Mouse (Mus musculus): Measurements from ENCODE around the gene Pcdh15. TPM values are rescaled to one million over a fixed set of nuclear protein-coding genes. Genes with fewer than 3 reads are reported as not detected.

Gene Pcdh15
- polyA plus RNA-seq, 1 experiment from 2014 or later = 0.07 TPM

DNA sequence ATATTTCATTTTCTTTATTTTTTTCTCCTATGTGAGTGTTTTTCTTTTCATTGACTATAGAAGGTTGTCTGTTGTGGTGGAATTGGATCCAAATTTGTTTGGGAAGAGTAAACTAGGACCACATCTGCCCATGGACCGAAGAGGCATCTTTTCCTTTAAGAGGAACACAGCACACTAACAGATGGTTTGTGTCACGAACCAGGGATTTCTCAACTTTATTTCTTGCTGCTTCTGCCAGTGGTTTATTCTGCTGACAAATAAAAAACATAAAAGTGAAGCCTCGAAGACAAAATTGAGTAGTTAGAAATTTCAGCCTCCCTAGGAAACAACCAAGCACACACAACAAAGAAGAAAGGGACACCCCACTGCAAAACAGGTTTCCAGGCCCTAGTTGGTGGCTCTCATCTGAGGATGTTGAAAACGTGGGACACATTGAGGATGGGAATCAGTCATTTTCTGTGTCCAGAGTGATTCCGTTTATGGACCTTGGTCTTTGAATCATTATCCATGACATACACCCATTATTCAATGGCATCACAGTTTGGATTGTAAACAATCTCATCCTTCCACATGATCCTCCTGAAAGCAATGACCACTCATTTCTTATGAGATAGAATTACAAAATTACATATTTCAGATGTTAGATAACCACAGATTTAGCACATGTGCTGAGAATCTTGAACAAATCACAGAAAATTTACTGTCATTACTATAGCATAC lies 1206.5 kb downstream of the Pcdh15 start:
- H3K27me3 ChIP-seq (ENCODE audit: control insufficient read depth, insufficient read depth, low read depth, low read length) = no peaks in the 10 kb centered on the region
- H3K36me3 ChIP-seq (ENCODE audit: control insufficient read depth, insufficient read depth) = no peaks in the 10 kb centered on the region
- no peak overlapping the region for H3K27ac ChIP-seq (ENCODE audit: low read length)
- no peak overlapping the region for H3K4me3 ChIP-seq (ENCODE audit: low read depth, low read length)
- ATAC-seq (ENCODE audit: low read depth) = no peak
- no peak overlapping the region for H3K4me2 ChIP-seq (ENCODE audit: low read depth, low read length)
- no peaks in the 10 kb centered on the region for H3K9me3 ChIP-seq (replicated peaks; ENCODE audit: control insufficient read depth, low read length)
- no peak overlapping the region for H3K9ac ChIP-seq (ENCODE audit: low read depth, low read length)
- H3K4me1 ChIP-seq (ENCODE audit: control insufficient read depth, low read depth, low read length) = no peaks in the 10 kb centered on the region
- 45% methylated on average over 5 of the region's 5 CpGs for WGBS (ENCODE audit: insufficient replicate concordance)

- Histone ChIP-seq H3K9me3 (replicated peaks; ENCODE audit: control insufficient read depth, low read length) (no peaks in the 10 kb centered on the region), H3K4me2 (ENCODE audit: low read depth, low read length) (no peak overlapping the region), H3K9ac (ENCODE audit: low read depth, low read length) (no peak overlapping the region), H3K4me3 (ENCODE audit: low read depth, low read length) (no peak overlapping the region), H3K36me3 (ENCODE audit: control insufficient read depth, insufficient read depth) (no peaks in the 10 kb centered on the region), H3K4me1 (ENCODE audit: control insufficient read depth, low read depth, low read length) (no peaks in the 10 kb centered on the region), H3K27me3 (ENCODE audit: control insufficient read depth, insufficient read depth, low read depth, low read length) (no peaks in the 10 kb centered on the region), H3K27ac (ENCODE audit: low read length) (no peak overlapping the region)
- no peak for ATAC-seq (ENCODE audit: low read depth)
- 43% methylated on average over 3 of the region's 3 CpGs for WGBS (ENCODE audit: insufficient replicate concordance)
Observed at GRCm38 (mm10) chr10:74307035-74307434, 1207.9 kb downstream of the Pcdh15 start.

DNA sequence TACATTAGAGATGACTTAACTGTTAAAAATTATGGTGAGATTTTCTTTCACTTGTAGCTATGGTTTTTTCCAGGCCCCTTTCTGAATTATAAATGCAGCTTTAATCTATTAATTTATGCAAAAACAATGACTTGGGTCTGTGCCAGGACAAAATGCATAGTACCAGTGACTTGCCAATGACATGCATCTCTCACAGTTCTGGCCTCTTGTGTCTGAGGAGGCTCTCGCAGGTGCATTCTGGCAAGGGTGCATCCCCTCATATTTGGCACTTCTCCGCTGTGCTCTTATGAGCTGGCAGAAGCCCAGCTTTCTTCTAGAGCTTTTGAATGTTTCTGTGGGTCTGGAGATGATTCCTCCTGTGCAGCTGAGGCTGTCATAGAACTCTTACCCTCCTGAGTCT lies 1216.9 kb downstream of the Pcdh15 start:
- Histone ChIP-seq H3K27me3 (ENCODE audit: control insufficient read depth, insufficient read depth, low read depth, low read length) (no peaks in the 10 kb centered on the region), H3K9ac (ENCODE audit: low read depth, low read length) (no peak overlapping the region), H3K36me3 (ENCODE audit: control insufficient read depth, insufficient read depth) (no peaks in the 10 kb centered on the region), H3K4me1 (ENCODE audit: control insufficient read depth, low read depth, low read length) (no peaks in the 10 kb centered on the region), H3K4me3 (ENCODE audit: low read depth, low read length) (no peak overlapping the region), H3K27ac (ENCODE audit: low read length) (no peak overlapping the region), H3K4me2 (ENCODE audit: low read depth, low read length) (no peak overlapping the region), H3K9me3 (replicated peaks; ENCODE audit: control insufficient read depth, low read length) (no peaks in the 10 kb centered on the region)
- ATAC-seq (ENCODE audit: low read depth) = no peak
- WGBS (ENCODE audit: insufficient replicate concordance) = 70% methylated on average over 2 of the region's 2 CpGs

DNA sequence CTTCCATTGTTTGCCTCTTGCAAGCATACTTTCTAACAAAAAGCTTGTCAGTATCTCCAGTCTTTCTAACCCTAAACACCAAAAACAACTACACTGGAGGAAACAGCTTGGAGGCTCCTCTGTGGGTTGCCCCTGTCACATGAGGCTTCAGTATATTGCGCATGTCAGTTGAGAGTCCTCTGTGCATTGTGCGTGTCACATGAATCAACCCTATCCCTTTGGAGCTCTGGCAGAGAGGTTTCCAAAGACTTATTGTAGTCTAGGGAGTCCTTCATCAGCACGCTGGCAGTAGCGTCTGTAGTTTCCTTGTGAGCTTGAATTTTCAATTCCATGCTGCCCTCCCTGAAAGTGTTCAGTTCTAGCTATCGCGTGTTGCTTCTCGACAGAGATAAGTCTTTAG lies 1236.3 kb downstream of the Pcdh15 start:
- 82% methylated on average over 7 of the region's 7 CpGs for WGBS (ENCODE audit: insufficient replicate concordance)
- H3K27me3 ChIP-seq (ENCODE audit: control insufficient read depth, insufficient read depth, low read depth, low read length) = no peaks in the 10 kb centered on the region
- no peak overlapping the region for H3K9ac ChIP-seq (ENCODE audit: low read depth, low read length)
- H3K4me3 ChIP-seq (ENCODE audit: low read depth, low read length) = no peak overlapping the region
- no peaks in the 10 kb centered on the region for H3K4me1 ChIP-seq (ENCODE audit: control insufficient read depth, low read depth, low read length)
- no peak for ATAC-seq (ENCODE audit: low read depth)
- H3K36me3 ChIP-seq (ENCODE audit: control insufficient read depth, insufficient read depth) = no peaks in the 10 kb centered on the region
- no peak overlapping the region for H3K4me2 ChIP-seq (ENCODE audit: low read depth, low read length)
- no peak overlapping the region for H3K27ac ChIP-seq (ENCODE audit: low read length)
- no peaks in the 10 kb centered on the region for H3K9me3 ChIP-seq (replicated peaks; ENCODE audit: control insufficient read depth, low read length)

DNA sequence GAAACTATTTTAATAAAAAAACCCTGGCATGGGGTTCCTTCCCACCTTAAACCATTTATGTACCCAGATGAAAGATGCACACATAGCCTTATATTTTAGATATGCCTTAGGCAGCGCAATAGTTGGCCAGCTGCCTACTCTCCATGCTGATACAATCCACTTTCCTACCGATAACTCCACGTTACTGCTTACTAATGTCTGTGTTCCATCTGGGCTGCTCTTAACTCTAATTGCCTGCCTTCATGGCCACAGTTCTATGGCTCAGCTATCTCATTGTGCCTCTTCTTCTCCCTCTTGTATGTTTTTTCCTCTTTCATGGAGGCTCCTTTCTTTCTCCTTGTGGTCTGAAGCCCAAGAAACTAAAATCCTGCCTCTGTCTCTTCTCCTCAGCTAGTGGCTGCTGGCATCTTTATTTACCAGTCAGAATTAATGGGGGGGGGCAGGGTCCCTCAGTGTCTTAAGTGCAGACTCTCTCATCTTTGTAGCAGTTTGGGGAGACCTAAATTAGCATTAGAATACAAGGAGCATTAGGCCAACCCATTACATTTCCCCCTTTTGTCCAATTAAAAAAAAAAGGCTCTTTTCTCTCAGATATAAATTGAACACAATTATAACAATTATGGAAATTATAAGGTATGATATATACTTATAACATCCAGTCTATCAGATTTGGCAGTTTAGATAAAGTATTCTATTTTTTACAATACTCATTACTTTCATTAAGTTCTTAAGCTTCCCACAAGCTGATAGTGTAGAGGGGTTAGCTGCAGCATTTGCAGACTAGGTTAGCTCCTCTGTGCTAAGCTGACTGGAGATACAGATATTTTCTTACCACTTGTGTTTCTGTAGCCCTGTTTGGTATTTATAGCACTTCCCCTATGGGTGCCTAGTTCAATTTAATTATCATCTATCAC lies 1240.4 kb downstream of the Pcdh15 start:
- no peak for ATAC-seq (ENCODE audit: low read depth)
- no peak overlapping the region for H3K4me3 ChIP-seq (ENCODE audit: low read depth, low read length)
- H3K9me3 ChIP-seq (replicated peaks; ENCODE audit: control insufficient read depth, low read length) = no peaks in the 10 kb centered on the region
- H3K27me3 ChIP-seq (ENCODE audit: control insufficient read depth, insufficient read depth, low read depth, low read length) = no peaks in the 10 kb centered on the region
- H3K27ac ChIP-seq (ENCODE audit: low read length) = no peak overlapping the region
- no peaks in the 10 kb centered on the region for H3K4me1 ChIP-seq (ENCODE audit: control insufficient read depth, low read depth, low read length)
- H3K9ac ChIP-seq (ENCODE audit: low read depth, low read length) = no peak overlapping the region
- H3K4me2 ChIP-seq (ENCODE audit: low read depth, low read length) = no peak overlapping the region
- no peaks in the 10 kb centered on the region for H3K36me3 ChIP-seq (ENCODE audit: control insufficient read depth, insufficient read depth)
- WGBS (ENCODE audit: insufficient replicate concordance) = 64% methylated on average over 3 of the region's 3 CpGs

DNA sequence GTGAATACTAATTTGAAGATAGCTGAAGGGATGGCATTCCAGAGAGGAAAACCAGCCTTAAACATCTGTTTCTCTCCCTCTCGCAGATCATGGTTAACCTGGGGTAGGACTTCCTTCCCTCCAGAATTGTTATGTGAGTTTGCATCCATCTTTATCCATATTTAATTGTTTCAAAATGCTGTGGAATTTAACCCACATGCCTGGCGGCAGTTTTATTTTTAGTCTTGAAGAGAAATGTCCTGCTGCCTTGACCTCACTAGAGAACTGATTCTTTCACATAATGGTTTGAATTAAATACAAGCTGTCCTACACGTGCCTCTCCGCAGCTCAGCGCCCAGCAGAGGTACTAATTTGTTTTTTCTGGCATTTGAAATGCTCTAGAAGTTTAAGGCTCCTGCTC lies 1260.4 kb downstream of the Pcdh15 start:
- H3K27ac ChIP-seq (ENCODE audit: low read length) = no peak overlapping the region
- H3K9me3 ChIP-seq (replicated peaks; ENCODE audit: control insufficient read depth, low read length) = no peaks in the 10 kb centered on the region
- no peak overlapping the region for H3K4me3 ChIP-seq (ENCODE audit: low read depth, low read length)
- H3K4me2 ChIP-seq (ENCODE audit: low read depth, low read length) = no peak overlapping the region
- no peaks in the 10 kb centered on the region for H3K36me3 ChIP-seq (ENCODE audit: control insufficient read depth, insufficient read depth)
- no peaks in the 10 kb centered on the region for H3K4me1 ChIP-seq (ENCODE audit: control insufficient read depth, low read depth, low read length)
- 53% methylated on average over 5 of the region's 5 CpGs for WGBS (ENCODE audit: insufficient replicate concordance)
- no peak for ATAC-seq (ENCODE audit: low read depth)
- no peak overlapping the region for H3K9ac ChIP-seq (ENCODE audit: low read depth, low read length)
- H3K27me3 ChIP-seq (ENCODE audit: control insufficient read depth, insufficient read depth, low read depth, low read length) = no peaks in the 10 kb centered on the region

DNA sequence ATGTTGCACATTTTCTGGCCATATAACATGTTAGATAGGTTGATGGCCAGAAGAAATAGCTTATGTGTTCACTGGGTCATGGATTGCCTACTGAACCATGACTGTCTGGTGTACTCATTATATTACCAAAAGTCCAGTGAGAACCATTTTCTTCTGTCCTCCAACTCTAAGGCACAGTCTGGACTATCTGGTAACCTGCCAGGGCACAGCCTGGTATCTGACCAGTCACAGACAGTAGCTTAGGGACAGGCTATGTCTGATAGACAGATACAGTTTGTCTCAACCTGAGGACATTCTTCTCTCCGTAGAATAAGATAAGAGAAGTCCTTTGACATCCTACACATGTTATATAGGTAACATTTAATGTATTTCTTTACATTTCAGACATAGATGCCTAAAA lies 1279.6 kb downstream of the Pcdh15 start:
- no peak for ATAC-seq (ENCODE audit: low read depth)

GRCm38 (mm10) chr10:74379276-74380134 lies 1280.4 kb downstream of the Pcdh15 start:
- Histone ChIP-seq H3K27me3 (ENCODE audit: control insufficient read depth, insufficient read depth, low read depth, low read length) (no peaks in the 10 kb centered on the region), H3K9ac (ENCODE audit: low read depth, low read length) (no peak overlapping the region), H3K36me3 (ENCODE audit: control insufficient read depth, insufficient read depth) (no peaks in the 10 kb centered on the region), H3K4me1 (ENCODE audit: control insufficient read depth, low read depth, low read length) (no peaks in the 10 kb centered on the region), H3K27ac (ENCODE audit: low read length) (no peak overlapping the region), H3K4me3 (ENCODE audit: low read depth, low read length) (no peak overlapping the region), H3K4me2 (ENCODE audit: low read depth, low read length) (no peak overlapping the region), H3K9me3 (replicated peaks; ENCODE audit: control insufficient read depth, low read length) (no peaks in the 10 kb centered on the region)
- WGBS (ENCODE audit: insufficient replicate concordance) = 40% methylated on average over 7 of the region's 7 CpGs
- ATAC-seq (ENCODE audit: low read depth) = no peak

More for the DNA sequence above, 1279.6 kb downstream of the Pcdh15 start:
- H3K9me3 ChIP-seq (replicated peaks; ENCODE audit: control insufficient read depth, low read length) = no peaks in the 10 kb centered on the region
- no peaks in the 10 kb centered on the region for H3K4me1 ChIP-seq (ENCODE audit: control insufficient read depth, low read depth, low read length)
- no peak overlapping the region for H3K27ac ChIP-seq (ENCODE audit: low read length)
- no peaks in the 10 kb centered on the region for H3K27me3 ChIP-seq (ENCODE audit: control insufficient read depth, insufficient read depth, low read depth, low read length)
- 51% methylated on average over 1 of the region's 1 CpGs for WGBS (ENCODE audit: insufficient replicate concordance)
- H3K9ac ChIP-seq (ENCODE audit: low read depth, low read length) = no peak overlapping the region
- H3K4me2 ChIP-seq (ENCODE audit: low read depth, low read length) = no peak overlapping the region
- H3K4me3 ChIP-seq (ENCODE audit: low read depth, low read length) = no peak overlapping the region
- H3K36me3 ChIP-seq (ENCODE audit: control insufficient read depth, insufficient read depth) = no peaks in the 10 kb centered on the region

Data from liver, embryonic 16.5 days (tissue).